ENCODE assay signal across 8 mouse cellular contexts in genomic region chr6:108828234-108828868, GRCm38 (mm10). TPM values are rescaled to one million over a fixed set of nuclear protein-coding genes. Genes with fewer than 3 reads are reported as not detected.
DNase-seq lines count a peak whose midpoint lies in the region; ATAC-seq lines count a peak whose summit lies in the region.

TSS of gene Edem1 (plus strand) at chr6:108828641.

- DNase-seq in B cell, adult 2 months, result peak; percentile 99
- peak; percentile 97 for DNase-seq in brain, adult 2 months (ENCODE audit: low read depth, low spot score)
- peak; percentile 99 for DNase-seq in heart, embryonic 10.5 days (ENCODE audit: low spot score)
- peak; percentile 99 for DNase-seq in liver
- peak; percentile 98 for DNase-seq in spleen, postnatal 4 days (ENCODE audit: low spot score in 2 of 2)

- H3K9me3 ChIP-seq in heart, embryonic 10.5 days, result no peaks in the 10 kb centered on the region
- no peaks in the 10 kb centered on the region for H3K9me3 ChIP-seq in kidney, embryonic 15.5 days (replicated peaks)

- peak within 1 kb of the TSS; percentile 95 for H3K27ac ChIP-seq in heart, embryonic 10.5 days
- peak within 1 kb of the TSS; percentile 90 for H3K27ac ChIP-seq in kidney, embryonic 15.5 days

- no peaks in the 10 kb centered on the region for H3K27me3 ChIP-seq in heart, embryonic 10.5 days (ENCODE audit: insufficient read depth, poor library complexity, severe bottlenecking)
- no peaks in the 10 kb centered on the region for H3K27me3 ChIP-seq in kidney, embryonic 15.5 days

- peak within 1 kb of the TSS; percentile 75 for H3K4me2 ChIP-seq in kidney, embryonic 15.5 days

- peak within 1 kb of the TSS; percentile 94 for H3K9ac ChIP-seq in kidney, embryonic 15.5 days

- peak within 1 kb of the TSS; percentile 95 for H3K4me3 ChIP-seq in heart, embryonic 10.5 days
- H3K4me3 ChIP-seq in kidney, embryonic 15.5 days (replicated peaks), result peak within 1 kb of the TSS; percentile 97

- peak; percentile 98 for ATAC-seq in erythroblast, adult 5-6 weeks (replicated peaks; ENCODE audit: low FRiP score, poor library complexity, severe bottlenecking)
- peak; percentile 99 for ATAC-seq in kidney, embryonic 15.5 days (replicated peaks; ENCODE audit: low FRiP score)
- peak; percentile 84 for ATAC-seq in monocyte, adult 5-6 weeks (replicated peaks; ENCODE audit: insufficient number of reproducible peaks, low FRiP score, low TSS enrichment, poor library complexity, severe bottlenecking)

- peaks cover 17% of the 10 kb centered on the region for H3K4me1 ChIP-seq in heart, embryonic 10.5 days
- peaks cover 19% of the 10 kb centered on the region for H3K4me1 ChIP-seq in kidney, embryonic 15.5 days

- H3K36me3 ChIP-seq in heart, embryonic 10.5 days, result peaks cover 12% of the 10 kb centered on the region; the same call in 1 of the 2 replicates
- peaks cover 12% of the 10 kb centered on the region for H3K36me3 ChIP-seq in kidney, embryonic 15.5 days

- WGBS in heart, embryonic 10.5 days, result under 1% methylated on average over 67 of the region's 67 CpGs
- under 1% methylated on average over 67 of the region's 67 CpGs for WGBS in kidney, embryonic 15.5 days

RNA-seq across cellular contexts. Expression of gene Edem1, which starts in this region (rescaled TPM):
- total RNA-seq in erythroblast, adult 5-6 weeks (2015; ENCODE audit: low replicate concordance), result 16.7 and 21.7 TPM in 2 replicates
- total RNA-seq in erythroblast, adult 5-6 weeks (2017; ENCODE audit: low replicate concordance), result 19.3 and 25.6 TPM in 2 replicates
- polyA plus RNA-seq in heart, embryonic 10.5 days (2016; fragmentation: Nextera tagmentation; extraction: Ambion mirVana), result 16.1 and 21.9 TPM in 2 replicates
- polyA plus RNA-seq in kidney, embryonic 15.5 days (2015; fragmentation: Nextera tagmentation; extraction: Ambion mirVana), result 25.1 TPM in 2 replicates
- 80.8 to 102 TPM (median 99.0 TPM) in 3 replicates for total RNA-seq in monocyte, adult 5-6 weeks (2017)

Comparison
In these comparisons a context has a peak if more than half of its experiments do, and no peak if none do; other contexts are left out.
1. Peak in every context shown above with its lines: DNase-seq, ATAC-seq, H3K4me3 ChIP-seq and H3K27ac ChIP-seq.